Mouse (Mus musculus): Measurements from ENCODE around the gene Rad54l. TPM values are rescaled to one million over a fixed set of nuclear protein-coding genes. Genes with fewer than 3 reads are reported as not detected.

The Rad54l gene
- total and polyA plus RNA-seq, 3 experiments: 29.4 to 44.0 TPM; not detected in 1

DNA sequence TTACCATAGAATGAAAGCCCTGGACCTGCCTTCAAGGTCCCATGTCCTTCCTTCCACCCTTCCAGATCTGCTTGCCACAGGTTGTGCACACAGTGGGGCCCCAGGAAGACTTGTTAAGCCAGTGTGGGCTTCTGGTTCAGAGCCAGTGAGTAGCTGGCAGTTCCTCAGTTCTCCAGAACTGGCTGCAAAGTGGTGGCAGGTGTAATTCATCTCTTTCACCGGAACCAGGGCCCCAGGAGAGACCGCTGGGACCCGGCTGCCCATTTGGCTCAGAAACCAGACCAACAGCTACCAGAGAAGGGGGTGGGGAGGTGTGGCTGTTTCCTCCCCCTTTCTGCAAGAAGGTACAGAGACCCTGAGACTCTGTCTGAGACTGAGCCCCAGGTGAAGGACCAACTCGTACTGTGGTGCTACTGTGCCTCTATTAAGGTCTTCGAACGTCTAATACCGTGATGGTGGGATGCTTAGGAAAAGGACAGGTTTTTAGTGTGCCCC is 19.9 kb upstream of the Rad54l start:
- H3K27me3 ChIP-seq (ENCODE audit: control insufficient read depth in 1 of 2, insufficient read depth in 2 of 2, low read length in 2 of 2): no peaks in the 10 kb centered on the region
- 0 out of 4 replicates have a peak, but pooled peaks cover 0 to 3% of the 10 kb centered on the region in 2 experiments for H3K4me1 ChIP-seq (ENCODE audit: control insufficient read depth in 1 of 2, insufficient read depth in 2 of 2, low read length in 2 of 2)
- H3K9me3 ChIP-seq (replicated peaks; ENCODE audit: insufficient read depth, low read length): no peaks in the 10 kb centered on the region
- no peaks in the 10 kb centered on the region for H3K36me3 ChIP-seq (ENCODE audit: control insufficient read depth in 1 of 2, insufficient read depth in 2 of 2, low read length in 2 of 2)
- TF ChIP-seq E2F4 (IDR thresholded peaks at IDR 0.05; ENCODE audit: borderline replicate concordance, low read depth, low read length) (no peak), USF1 (IDR thresholded peaks at IDR 0.05; ENCODE audit: low read depth, low read length) (no peak), EP300 (IDR thresholded peaks at IDR 0.05; ENCODE audit: low read depth in 1 of 2, low read length in 2 of 2) (no peak), TCF12 (IDR thresholded peaks at IDR 0.05; ENCODE audit: low read depth, low read length) (no peak), SMC3 (IDR thresholded peaks at IDR 0.05; ENCODE audit: low read depth, low read length) (no peak), MAZ (IDR thresholded peaks at IDR 0.05; ENCODE audit: low read depth, low read length) (no peak), POLR2AphosphoS2 (IDR thresholded peaks at IDR 0.05; ENCODE audit: low read length) (no peak), USF2 (IDR thresholded peaks at IDR 0.05; ENCODE audit: borderline replicate concordance in 1 of 2, insufficient read depth in 1 of 2, low read depth in 1 of 2, low read length in 2 of 2) (no peak), ELF1 (IDR thresholded peaks at IDR 0.05; ENCODE audit: low read depth, low read length) (no peak), SIN3A (IDR thresholded peaks at IDR 0.05; ENCODE audit: low read length) (no peak), RAD21 (IDR thresholded peaks at IDR 0.05; ENCODE audit: low read depth, low read length) (no peak), HCFC1 (IDR thresholded peaks at IDR 0.05; ENCODE audit: low read depth, low read length) (no peak), CHD1 (IDR thresholded peaks at IDR 0.05; ENCODE audit: low read depth, low read length) (no peak), MYC (IDR thresholded peaks at IDR 0.05; ENCODE audit: low read depth, low read length) (no peak), MAX (IDR thresholded peaks at IDR 0.05; ENCODE audit: low read length) (no peak)
- no peak overlapping the region for H3K9ac ChIP-seq (ENCODE audit: control insufficient read depth, low read depth, low read length, poor library complexity, severe bottlenecking)
- H3K4me3 ChIP-seq (ENCODE audit: control insufficient read depth in 1 of 2, insufficient read depth in 1 of 2, low read depth in 2 of 2, low read length in 2 of 2): peak overlapping the region; percentile 54 to 88; a peak in 2 of 4 replicates
- H3K27ac ChIP-seq (ENCODE audit: control insufficient read depth, low read depth, low read length): no peak overlapping the region
- H3K79me2 ChIP-seq (ENCODE audit: control insufficient read depth, insufficient read depth, low read length, poor library complexity): no peaks in the 10 kb centered on the region
- no peak for DNase-seq (ENCODE audit: low read depth, low spot score)

DNA sequence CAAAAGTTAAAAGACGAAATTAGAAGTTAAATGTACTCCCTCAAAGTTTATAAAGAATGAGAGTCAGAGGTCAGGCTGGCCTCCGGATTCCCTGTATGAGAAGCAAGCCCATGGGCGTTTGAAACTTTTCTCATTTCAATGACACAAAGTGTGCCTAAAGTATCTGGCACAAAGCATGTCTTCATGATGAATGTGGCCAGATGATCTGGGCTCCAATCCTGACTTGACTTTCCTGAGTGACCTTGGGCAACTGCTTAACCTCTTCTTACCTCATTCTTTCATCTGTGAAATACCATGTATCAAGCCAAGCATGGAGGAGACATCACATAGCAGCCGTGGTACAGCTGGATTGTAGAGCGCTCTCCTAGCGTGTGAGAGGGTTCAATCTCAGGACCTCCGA is 18.8 kb upstream of the Rad54l start:
- Histone ChIP-seq H3K36me3 (ENCODE audit: control insufficient read depth in 1 of 2, insufficient read depth in 2 of 2, low read length in 2 of 2) (no peaks in the 10 kb centered on the region), H3K27me3 (ENCODE audit: control insufficient read depth in 1 of 2, insufficient read depth in 2 of 2, low read length in 2 of 2) (no peaks in the 10 kb centered on the region), H3K79me2 (ENCODE audit: control insufficient read depth, insufficient read depth, low read length, poor library complexity) (no peaks in the 10 kb centered on the region), H3K4me1 (ENCODE audit: control insufficient read depth in 1 of 2, insufficient read depth in 2 of 2, low read length in 2 of 2) (0 out of 4 replicates have a peak, but pooled peaks cover 0 to 3% of the 10 kb centered on the region in 2 experiments), H3K4me3 (ENCODE audit: control insufficient read depth in 1 of 2, insufficient read depth in 1 of 2, low read depth in 2 of 2, low read length in 2 of 2) (no peak overlapping the region), H3K27ac (ENCODE audit: control insufficient read depth, low read depth, low read length) (no peak overlapping the region), H3K9me3 (replicated peaks; ENCODE audit: insufficient read depth, low read length) (no peaks in the 10 kb centered on the region), H3K9ac (ENCODE audit: control insufficient read depth, low read depth, low read length, poor library complexity, severe bottlenecking) (no peak overlapping the region)
- DNase-seq (ENCODE audit: low read depth, low spot score): no peak
- TF ChIP-seq POLR2AphosphoS5 (IDR thresholded peaks at IDR 0.05; ENCODE audit: borderline replicate concordance, low read depth, low read length): no peak
- no peak for TF ChIP-seq TAL1 (IDR thresholded peaks at IDR 0.05; ENCODE audit: low read length)
- TF ChIP-seq SMC3 (IDR thresholded peaks at IDR 0.05; ENCODE audit: low read depth, low read length): no peak
- no peak for TF ChIP-seq ETS1 (IDR thresholded peaks at IDR 0.05; ENCODE audit: low read depth, low read length)
- TF ChIP-seq SIN3A (IDR thresholded peaks at IDR 0.05; ENCODE audit: low read length): no peak
- TF ChIP-seq MAZ (IDR thresholded peaks at IDR 0.05; ENCODE audit: low read depth, low read length): no peak
- TF ChIP-seq ZMIZ1 (IDR thresholded peaks at IDR 0.05; ENCODE audit: low read depth, low read length): no peak
- no peak for TF ChIP-seq RCOR1 (IDR thresholded peaks at IDR 0.05; ENCODE audit: low read depth, low read length)
- TF ChIP-seq MEF2A (IDR thresholded peaks at IDR 0.05; ENCODE audit: extremely low read depth, insufficient replicate concordance, low read depth, low read length, poor library complexity, severe bottlenecking): no peak
- TF ChIP-seq ELF1 (IDR thresholded peaks at IDR 0.05; ENCODE audit: low read depth, low read length): no peak
- TF ChIP-seq EP300 (IDR thresholded peaks at IDR 0.05; ENCODE audit: low read depth in 1 of 2, low read length in 2 of 2): no peak
- no peak for TF ChIP-seq NRF1 (IDR thresholded peaks at IDR 0.05; ENCODE audit: insufficient read depth, low read depth, low read length, poor library complexity, severe bottlenecking)
- no peak for TF ChIP-seq RAD21 (IDR thresholded peaks at IDR 0.05; ENCODE audit: low read depth, low read length)
- no peak for TF ChIP-seq CHD1 (IDR thresholded peaks at IDR 0.05; ENCODE audit: low read depth, low read length)
- no peak for TF ChIP-seq CHD2 (IDR thresholded peaks at IDR 0.05; ENCODE audit: low read length)
- TF ChIP-seq MAX (IDR thresholded peaks at IDR 0.05; ENCODE audit: low read length): no peak
- no peak for TF ChIP-seq USF2 (IDR thresholded peaks at IDR 0.05; ENCODE audit: borderline replicate concordance in 1 of 2, insufficient read depth in 1 of 2, low read depth in 1 of 2, low read length in 2 of 2)
- TF ChIP-seq POLR2A (IDR thresholded peaks at IDR 0.05; ENCODE audit: control insufficient read depth in 1 of 2, insufficient read depth in 1 of 2, low read depth in 1 of 2, low read length in 2 of 2, poor library complexity in 1 of 2): no peak
- no peak for TF ChIP-seq MXI1 (IDR thresholded peaks at IDR 0.05; ENCODE audit: low read depth, low read length)

Measured in MEL (cell line).